Mouse (Mus musculus): ENCODE data around the gene Bola3.

DNA sequence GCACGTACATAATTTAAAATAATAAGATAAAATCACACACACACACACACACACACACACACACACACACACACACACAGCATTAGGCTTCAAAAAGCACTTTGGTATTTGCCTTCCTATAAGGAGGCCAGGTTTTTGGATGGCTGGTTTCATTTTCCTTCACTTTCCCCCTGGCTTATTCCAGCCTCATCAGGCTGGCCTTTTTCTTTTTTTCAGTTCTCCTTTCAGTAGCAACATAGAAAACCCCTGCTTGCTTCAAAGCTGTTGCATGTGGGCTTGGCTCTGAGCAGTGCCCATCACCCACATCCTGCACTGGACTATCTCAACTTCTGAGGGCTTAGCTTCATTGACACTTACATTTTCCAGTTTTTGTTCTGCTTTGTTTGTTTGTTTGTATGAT lies 27.0 kb upstream of the Bola3 start:
- TF ChIP-seq CTCF (IDR thresholded peaks at IDR 0.05; ENCODE audit: control insufficient read depth, insufficient read depth, low read length) = no peak
- TF ChIP-seq POLR2A (IDR thresholded peaks at IDR 0.05; ENCODE audit: borderline replicate concordance, control insufficient read depth, low read depth, low read length) = no peak

Data from bone marrow, adult 2 months (tissue).